Mouse (Mus musculus) kidney, postnatal 4 days (tissue): ENCODE data around the gene Mrrf.
A peak's percentile ranks its signal among the peaks of the same experiment; 100 is the strongest.

Experiments
- DNase-seq, 2 experiments: peaks; one replicate each; pipeline ENCODE4 v3.0.0; 2021; ENCODE audit warnings: mixed read lengths in 2 of 2

The Mrrf gene

DNA sequence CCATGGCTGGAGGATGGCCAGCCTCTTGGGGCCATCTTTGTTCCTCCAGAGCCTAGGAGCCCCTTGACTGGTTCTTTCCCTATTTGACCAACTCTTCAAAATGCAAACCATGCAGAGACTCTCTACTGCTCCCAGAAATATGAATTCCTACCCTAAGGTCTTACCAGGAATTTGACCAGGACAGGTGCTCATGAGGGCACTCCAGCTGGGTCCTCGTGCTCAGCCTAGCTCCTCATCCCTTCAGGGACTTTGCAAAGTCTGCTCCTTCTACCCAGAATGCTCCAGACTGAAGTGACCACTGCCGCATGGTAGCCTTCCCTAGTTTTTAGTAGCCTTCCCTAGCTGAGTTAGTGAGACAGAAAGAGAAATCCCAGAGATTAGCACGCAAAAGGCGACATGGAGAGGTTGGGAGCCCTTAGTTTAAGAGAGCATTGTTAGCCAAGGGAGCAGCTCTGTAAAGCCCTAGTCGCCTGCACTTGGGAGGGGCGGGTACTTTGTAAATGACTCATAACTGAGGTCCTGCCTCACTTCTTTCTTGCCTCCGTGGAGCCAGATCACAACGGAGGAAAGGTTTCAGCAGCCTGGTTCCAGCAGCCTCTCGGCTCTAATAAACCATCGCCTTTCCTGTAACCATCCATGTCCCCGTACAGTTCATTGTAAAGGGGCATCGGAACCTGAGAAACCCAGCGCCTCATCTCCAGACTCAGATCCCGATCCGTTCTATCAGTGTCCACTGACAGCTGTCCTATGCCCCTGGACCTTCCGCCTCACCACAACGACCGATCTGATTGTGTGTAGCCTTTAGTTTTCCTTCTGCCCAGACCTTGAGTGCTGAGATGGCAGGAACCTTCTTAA lies 65.8 kb downstream of the Mrrf start:
- DNase-seq, result no peak

DNA sequence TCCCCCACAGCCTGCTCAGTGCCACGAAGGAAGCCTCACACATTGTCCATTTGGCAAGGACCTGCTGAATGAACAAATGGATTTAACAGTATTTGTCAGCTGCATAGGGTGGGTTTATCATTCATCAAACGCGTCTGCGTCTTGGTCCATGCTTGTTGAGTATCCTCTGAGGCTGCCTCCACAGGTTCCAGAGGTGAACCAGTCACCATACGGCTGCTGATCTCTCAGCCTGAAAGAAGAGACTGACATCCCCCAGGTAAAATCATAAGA lies 66.4 kb downstream of the Mrrf start:
- DNase-seq, result no peak

DNA sequence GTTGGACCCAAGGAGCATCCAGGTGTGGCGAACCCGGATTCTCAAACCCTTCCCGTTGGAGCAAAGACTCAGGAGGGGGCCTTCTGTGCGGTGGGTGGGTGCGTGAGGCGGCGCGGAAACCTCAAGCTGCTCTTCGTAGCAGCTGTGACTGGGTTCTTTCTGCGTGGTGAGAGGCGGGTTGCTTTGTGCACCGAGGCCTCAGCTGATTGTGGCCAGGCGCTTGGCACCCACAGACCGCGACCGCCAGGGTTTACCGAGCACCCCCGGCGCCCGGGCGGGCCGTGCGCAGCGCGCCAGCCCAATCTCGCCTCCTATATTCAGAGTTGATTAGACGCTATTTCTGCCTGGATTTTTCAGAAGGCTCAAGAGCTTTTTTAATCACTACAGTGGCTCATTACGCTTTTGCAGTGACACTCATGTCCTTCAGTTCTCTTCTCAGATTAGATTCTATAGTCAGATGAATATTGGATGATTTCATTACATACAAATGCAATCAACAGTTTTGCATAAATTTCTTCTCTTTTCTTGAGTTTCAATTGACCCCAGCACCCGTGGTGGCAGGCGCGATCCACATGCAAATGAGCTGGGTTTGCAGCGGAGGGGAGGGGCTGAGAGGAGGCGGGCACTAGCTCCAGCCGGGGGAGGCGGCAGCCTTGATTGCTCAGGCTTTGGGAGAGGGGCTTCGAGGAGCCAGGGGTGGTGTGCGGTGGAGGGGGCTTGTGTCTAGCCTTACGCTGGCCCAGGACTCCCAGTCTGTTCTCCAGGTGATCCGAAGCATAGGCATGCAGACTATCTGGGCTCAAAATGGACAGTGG lies 67.0 kb downstream of the Mrrf start:
- DNase-seq, result peak; percentile 50 to 63

DNA sequence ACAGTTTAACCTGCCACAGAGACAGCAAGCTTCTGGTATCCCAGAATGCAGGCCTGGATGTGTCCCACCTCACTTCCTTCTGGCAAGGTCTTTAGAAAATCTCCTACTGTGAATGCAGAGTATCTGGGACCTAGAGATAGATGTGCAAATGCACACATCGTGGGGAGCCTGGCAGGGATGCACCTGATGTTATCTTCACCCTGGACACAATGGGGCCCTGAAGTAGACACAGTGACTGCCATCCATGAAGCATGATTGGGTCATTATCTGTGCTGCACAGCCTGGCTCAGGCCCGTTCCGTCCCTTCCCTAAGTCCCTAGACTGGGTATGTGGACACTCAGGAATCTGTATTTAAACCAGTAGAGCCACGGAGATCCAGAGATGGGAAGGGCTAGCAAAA lies 68.4 kb downstream of the Mrrf start:
- no peak for DNase-seq

DNA sequence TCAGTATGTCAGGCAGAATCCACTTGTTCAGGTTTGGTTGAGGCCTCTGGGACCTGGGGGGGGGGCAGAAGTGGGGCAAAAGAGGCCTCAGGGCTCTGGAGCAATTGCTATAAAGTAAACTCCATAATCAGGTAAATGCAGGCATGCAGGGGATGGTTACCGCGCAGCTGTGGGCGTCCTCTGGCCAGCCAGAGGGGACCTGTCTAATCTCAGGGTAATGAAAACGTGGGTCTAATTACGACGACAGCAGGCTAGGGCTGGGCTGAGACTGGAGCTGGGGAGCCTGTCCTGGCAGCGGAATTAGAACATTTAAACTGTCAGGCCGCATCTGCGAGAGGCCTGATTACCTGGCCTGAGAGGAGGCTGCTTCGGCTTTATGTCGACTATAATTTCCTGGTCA lies 70.9 kb downstream of the Mrrf start:
- no peak for DNase-seq

DNA sequence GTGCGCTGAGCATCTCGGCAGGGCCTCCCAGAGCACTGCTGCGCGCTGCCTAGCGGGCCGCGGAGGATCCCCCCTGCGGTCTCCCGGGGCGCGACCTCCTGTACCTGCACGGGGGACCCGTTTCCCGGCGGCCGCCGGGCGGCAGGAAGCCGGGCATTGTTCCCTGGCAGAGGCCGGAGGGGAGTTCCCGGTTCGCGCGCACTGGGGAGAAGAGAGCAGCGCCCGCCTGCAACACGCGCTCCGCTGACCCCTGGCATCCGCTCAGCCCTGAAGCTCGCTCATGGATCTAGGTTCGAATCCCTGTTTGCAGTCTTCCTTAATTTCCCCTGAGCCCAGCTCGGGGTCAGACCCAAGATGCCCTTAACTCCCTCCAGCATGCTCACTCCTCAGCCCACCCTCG lies 74.6 kb downstream of the Mrrf start:
- peak; percentile 63 to 74 for DNase-seq

DNA sequence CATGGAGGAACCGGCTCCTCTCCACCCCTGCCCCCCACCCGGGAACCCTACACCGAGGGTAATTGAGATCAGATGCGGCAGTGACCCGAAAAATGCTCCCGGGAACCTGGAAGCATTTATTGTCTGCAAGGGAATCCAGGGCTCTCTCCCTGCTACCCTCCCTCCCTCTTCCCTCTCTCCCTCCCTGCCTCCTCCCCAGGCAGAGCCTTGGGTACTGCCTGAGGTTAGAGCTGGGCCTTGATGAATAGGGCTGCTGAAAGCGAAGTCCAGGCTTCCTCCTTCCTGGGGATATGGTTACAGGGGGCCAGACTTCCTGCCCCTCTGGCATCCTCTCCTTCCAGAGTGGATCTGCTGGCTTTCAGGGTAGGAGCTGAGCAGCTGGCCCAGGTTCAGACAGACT lies 75.6 kb downstream of the Mrrf start:
- DNase-seq, result peak in 1 of 2 experiments; percentile 40

DNA sequence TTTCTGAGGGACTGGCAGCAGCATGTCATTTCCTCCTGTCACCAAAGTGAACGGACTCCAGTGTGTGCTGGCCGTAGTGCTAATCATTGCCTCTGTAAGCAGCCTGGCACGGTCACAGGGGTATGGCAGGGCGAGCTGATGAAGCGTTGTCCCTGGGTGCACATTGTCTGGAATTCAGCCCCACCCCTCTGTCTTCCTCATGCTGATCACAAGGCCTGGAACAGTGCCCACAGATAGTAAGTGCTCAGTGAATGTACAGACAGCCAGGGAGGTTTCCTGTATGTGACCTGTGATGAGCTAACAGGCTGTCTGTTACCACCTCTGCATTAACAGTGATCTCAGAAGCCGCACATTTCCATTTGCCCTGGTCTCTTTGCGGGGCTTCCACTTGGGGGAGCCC lies 76.9 kb downstream of the Mrrf start:
- peak; percentile 30 to 38 for DNase-seq

DNA sequence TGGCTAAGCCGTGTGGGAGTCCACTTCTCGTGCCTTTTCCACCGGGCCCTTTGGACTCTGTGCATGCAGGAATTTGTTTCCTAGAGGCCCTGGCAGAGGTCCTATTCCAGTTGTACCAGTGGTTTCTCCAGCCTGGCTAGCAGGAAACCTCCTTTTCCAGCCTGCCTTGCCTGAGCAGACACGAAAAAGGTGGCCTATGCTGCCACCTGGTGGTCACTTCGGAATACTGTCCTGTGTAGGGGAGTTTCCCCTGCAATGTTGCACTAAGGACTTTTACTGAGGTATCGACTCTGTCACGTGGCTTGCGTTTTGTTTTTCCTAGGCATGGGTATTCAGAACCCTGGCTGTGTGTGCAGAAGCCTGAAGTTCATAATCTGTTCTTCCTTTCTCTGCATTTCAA lies 77.8 kb downstream of the Mrrf start:
- peak; percentile 91 to 93 for DNase-seq

DNA sequence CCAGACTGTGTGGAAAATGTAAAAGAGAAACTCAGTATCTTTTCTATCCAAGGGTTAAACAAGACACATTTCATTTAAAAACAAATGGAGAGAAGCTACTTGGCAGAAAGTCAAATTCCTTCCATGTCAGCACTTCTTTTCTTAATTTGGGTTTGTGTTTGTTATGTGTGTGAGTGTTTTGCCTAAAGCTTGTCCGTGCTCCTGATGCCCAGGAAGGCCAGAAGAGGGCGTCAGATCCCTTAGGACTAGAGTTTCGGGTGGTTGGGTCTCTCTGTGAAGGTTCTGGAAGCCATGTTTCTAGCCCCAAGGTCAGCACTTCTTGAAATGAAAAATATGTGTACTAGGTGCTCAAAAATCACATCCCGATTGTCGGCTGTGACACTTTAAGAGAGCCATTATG lies 78.2 kb downstream of the Mrrf start:
- DNase-seq, result peak; percentile 51 to 69

DNA sequence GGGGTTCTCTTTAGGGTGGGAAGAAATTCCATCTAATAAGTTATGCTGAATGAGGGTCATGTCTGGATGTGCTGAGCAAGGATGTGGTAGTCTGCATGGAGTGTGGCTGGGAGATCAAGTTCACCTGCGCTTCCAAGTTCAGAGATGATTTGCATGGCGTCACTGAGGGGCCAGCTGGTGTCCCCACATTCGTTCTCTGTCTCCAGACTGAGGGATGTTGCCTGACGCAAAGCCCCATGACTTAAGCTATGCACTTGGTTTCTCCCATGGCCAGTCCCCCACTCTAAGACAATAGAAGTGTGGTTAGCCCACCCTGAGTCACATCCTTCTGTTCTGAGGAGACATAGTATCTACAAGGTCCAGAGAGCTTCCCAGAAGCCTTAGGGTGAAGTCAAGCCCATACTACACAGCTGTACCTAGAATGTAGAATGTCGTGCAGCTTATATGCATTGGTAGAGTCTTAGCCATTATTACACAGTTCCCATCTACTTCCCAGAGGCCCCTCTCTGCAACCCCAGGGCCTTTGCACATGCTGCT lies 79.1 kb downstream of the Mrrf start:
- DNase-seq, result no peak

DNA sequence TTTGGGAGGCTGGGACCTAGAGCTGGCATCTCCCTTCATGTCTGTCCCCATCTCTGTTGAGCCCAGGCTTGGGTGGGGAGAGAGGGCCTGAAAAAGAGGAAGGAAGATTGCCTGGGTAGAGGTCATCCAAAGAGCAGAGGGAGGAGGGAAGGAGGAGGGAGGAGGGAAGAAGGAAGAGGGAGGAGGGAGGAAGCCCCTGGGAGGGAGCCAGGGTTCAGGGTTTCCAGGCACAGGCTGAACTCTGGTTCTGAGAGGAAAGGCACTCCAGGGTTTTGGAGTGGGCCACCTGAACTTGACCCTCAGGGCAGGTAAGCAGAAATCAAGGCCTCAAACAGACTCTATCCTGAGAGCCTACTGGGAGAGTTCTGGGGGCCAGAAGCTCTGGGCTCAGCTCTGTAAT lies 80.4 kb downstream of the Mrrf start:
- peak; percentile 36 to 50 for DNase-seq

DNA sequence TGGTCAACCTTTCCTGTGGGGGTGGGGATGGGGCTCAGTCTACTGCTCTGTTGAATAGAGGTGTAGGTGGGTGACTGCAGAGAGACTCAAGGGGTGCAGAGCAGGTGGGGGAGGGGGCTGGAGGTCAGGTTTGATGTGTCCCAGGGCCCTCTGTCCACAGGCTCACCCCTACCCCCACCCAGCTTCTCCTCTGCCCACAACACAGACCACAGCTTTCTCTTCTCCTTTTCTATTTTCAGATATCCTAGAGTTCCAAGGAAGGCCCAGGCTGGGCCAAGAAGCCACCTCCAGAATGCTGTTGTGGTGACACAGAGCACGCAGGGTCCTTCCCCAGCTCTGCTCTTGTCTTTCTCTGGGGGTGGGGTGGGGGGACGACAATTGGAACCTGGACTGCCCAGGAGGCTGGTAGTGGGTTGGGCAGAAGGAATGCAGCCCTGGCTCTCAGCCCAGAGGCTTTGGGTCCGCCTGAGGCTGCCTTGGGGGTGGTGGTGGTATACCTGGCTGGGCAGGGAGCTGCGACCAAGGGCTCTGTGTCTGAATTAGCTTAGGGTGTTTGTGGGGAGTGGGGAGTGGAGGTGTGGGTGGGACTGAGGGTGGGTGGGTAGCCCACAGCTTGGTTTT lies 80.9 kb downstream of the Mrrf start:
- peak; percentile 59 to 74 for DNase-seq

DNA sequence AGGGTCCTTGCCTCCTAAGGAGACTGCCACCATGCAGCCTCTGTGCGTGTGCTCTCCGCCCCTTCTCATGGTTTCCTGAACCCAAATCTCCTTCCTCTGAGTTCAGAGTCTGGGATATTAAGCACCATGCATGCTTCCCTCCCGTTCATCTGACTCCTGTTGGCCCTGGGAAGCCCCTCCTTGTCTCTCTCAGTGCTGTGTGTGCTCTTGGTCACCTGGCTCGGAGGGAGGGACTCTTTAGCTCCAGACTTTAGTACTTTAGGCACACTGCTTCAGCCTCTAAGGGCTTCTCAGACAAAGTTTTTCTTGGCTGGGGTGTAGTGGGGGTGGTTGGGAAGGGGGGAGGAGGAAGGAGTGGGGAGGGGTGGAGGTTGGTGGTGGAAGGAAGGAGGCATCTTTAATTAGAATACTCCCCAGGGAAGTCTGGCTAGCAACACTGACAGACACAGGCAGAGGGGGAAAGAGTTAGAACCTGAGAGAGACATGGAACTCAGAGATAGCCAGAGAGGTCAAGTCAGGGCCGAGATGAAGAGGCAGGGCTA lies 81.6 kb downstream of the Mrrf start:
- no peak for DNase-seq

DNA sequence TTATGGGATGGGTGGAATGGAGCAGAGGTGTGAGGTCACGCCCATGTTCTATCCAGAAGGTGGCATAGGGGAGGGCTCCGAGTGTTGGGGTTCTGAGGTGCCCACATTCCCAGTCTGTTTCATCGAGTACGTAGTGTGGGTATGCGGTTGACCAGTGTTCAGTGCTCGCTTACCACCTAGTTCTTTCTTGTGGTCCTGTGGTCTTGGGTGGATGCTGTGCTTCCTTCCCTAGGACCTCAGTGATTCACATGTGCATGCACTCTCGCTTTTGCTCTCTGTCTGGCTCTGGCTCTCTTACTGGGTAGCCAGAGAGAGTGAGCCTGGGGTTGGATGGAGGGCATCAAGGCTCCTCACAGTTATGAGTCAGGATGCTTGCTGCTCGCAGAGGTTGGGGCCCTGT lies 83.9 kb downstream of the Mrrf start:
- DNase-seq, result no peak

DNA sequence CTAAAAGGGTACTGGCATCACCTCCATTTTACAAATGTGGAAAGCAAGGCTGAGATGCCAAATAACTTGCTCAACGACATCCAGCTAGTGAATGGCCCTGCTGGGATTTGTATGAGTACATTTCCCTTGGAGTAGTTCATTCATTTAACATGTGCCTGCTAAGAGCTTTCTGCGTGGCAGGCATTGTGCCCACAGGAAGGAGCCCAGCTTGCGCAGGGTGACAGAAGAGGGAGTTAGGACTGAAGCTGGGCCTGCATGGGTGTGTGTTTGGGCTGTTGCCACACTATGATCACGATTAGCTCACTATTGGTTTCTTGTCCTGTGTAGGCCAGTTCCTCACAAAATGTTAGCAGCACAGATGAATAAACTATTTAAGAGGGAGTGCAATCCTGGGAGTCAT lies 84.7 kb downstream of the Mrrf start:
- no peak for DNase-seq

DNA sequence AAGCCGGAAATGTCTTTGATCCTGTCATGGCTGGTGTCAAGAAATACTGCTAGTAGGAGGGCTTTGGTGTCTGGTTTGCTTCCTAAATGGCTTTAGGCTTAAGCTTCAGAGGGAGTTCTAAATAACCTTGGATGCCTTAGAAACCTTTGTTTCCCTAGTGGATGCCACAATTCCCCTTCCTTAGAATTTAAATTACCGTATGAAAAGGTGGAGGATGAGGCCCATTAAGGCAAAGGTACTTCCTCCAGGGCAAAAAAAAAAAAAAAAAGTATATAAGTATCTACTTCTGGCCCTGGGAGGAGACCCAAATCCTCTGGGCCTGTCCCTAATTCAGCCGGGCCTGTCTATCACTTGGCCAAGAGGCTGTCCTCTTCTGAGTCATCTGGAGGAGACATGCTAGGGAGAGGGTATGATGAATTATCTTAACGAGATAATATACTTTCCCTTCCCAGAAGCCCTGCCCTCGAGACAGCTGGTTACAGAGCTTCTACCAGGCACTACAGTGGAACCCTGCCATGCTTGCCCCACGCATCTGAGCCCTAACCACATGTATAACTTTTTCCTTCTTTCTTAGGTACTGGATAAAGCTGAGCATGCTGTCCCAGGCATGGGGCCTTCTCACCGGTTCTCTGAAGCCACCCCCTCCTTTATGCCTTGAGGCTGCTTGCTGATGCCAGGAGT lies 86.1 kb downstream of the Mrrf start:
- no peak for DNase-seq

DNA sequence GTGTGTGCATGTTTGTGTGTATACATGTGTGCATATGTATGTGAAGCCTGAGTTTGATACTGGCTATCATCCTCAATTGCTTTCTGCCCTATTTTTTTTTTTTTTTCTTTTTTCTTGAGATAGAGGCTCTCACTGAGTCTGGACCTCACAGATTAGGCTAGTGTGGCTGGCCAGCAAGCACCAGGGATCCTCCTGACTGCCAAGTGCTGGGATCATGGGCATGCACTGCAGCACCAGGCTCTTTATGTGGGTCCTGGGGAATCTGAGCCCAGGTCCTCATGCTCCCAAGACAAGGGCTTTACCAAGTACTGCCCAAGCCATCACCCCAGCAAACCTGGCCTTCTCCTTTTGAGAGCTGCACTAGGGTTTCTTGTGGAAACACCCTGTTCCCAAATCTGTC lies 87.2 kb downstream of the Mrrf start:
- DNase-seq, result no peak

DNA sequence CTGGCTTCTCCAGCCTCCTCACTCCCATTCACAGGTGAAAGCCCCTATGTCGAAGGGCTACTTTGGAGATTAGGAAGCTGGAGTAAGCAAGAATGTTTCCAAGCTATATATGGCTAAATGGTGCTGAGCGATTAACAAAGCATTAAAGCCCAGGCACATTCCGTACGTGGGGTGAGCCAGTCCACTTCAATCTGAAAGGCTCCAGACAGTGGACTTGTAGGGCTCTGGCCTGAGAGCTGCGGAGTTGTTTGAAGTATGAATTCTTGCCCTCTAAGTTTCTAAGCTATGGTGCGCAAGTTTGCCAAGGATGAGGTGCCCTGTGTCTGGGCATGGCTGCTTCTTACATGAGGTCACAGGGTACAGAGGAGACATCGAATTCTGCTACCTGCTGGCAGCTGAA lies 88.0 kb downstream of the Mrrf start:
- DNase-seq, result no peak

DNA sequence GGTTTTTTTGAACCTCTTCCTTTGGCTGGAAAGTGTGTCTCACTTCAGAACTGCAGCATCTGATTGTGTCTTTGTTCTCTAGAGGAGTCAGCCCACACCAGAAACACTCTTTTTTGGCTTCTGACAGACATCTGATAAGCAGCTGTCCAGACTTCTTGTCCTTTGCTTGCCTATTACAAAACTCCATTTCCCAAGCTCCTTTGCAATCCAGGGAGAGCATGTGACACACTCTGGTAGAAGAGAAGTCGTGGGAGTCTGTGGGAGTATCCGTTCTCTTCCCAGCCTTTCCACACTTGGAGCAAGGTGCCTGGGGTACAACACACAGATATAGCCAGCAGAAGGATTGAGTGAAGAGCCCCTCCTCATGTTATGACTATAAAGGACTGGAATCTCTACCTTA lies 88.4 kb downstream of the Mrrf start:
- DNase-seq, result no peak

DNA sequence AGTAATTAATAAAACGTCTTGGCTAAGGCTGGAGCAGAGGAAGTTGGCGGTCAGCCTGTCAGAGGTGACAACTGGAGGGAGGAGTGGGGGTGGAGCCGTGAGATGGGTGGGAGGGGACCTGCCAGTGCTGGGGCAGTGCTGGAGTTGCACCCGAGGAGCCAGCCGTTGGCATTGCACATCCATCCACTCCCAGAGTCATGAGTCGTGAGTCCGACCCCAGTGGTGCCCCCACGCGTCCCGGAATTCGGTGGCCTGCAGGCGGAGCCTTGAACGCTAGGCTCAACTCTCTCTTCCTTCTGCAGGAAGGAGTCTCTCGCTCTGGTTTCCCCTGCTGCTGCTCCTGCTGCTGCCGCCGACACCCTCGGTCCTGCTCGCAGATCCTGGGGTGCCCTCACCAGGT lies 94.2 kb downstream of the Mrrf start, which contains the start of gene Ptgs1:
TSS of gene Ptgs1 (plus strand) at position 61 of the 400 bp plus-strand sequence.
- DNase-seq, result peak; percentile 76 to 82

DNA sequence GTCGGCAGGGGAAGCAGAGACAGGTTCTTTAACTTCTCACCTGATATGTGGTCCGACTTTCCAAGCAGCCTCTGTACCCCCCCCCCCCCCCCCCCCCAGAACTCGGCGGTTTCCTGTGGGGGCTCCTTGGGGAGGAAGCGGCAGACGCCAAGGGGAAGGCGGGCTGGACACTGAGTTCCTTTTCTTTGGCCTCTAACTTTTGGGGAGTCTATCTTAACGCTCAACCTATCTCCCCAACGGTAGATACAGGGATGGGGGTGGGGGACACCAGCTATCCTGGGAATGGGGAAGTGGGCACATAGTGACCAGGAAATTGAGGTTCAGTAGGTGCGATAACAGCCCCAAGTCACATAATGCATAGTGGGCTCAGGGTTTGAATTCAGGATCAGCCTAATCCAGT lies 94.8 kb downstream of the Mrrf start:
- no peak for DNase-seq
